Comparison of ENCODE assay signal across 18 mouse cellular contexts in genomic region chr7:74381051-74381450, GRCm38 (mm10).
DNase-seq lines count a peak whose midpoint lies in the region; ATAC-seq lines count a peak whose summit lies in the region.
"Had no signal": no experiment of that assay in that cellular context is flagged by ENCODE, and none has a peak within 500 bp of the region (broad histone marks: within the 10 kb centered on the region; RNA-seq: fewer than 3 reads in every experiment).

No protein-coding gene starts in this region.

- no peaks in the 10 kb centered on the region for H3K27me3 ChIP-seq in heart, embryonic 15.5 days
- H3K27me3 ChIP-seq: neural tube, embryonic 15.5 days; Patski had no signal

- H3K9ac ChIP-seq in heart, embryonic 15.5 days, result no peak overlapping the region; the same call in 1 of the 2 replicates
- H3K9ac ChIP-seq: embryonic facial prominence, embryonic 13.5 days; forebrain, postnatal 0 days; neural tube, embryonic 15.5 days had no signal

- peak; percentile 81 for DNase-seq in heart, adult 8-10 months (ENCODE audit: low spot score)
- DNase-seq in heart, postnatal 25 days (ENCODE audit: low spot score), result no peak
- peak; percentile 62 for DNase-seq in lung, postnatal 25 days (ENCODE audit: low spot score)
- no peak for DNase-seq in lung, postnatal 4 days
- no peak for DNase-seq in thymus, postnatal 25 days
- DNase-seq in thymus, adult 18-20 months, result no peak
- DNase-seq: adrenal gland, postnatal 25 days; forebrain, postnatal 0 days; midbrain, embryonic 14.5 days; right cerebral cortex, postnatal 25 days had no signal

- no peak for ATAC-seq in heart, embryonic 15.5 days (replicated peaks; ENCODE audit: insufficient number of reproducible peaks, insufficient read depth, low FRiP score, low read depth)
- ATAC-seq: activated CD4-positive, CD25-positive, alpha-beta regulatory T cell, adult 4 months; forebrain, postnatal 0 days; inflammation-experienced regulatory T-cells, adult 6 months had no signal

- no peak overlapping the region for H3K4me3 ChIP-seq in heart, embryonic 15.5 days
- H3K4me3 ChIP-seq: embryonic facial prominence, embryonic 13.5 days; hindbrain, embryonic 10.5 days; myocyte; neural tube, embryonic 15.5 days had no signal

- peaks cover 32% of the 10 kb centered on the region for H3K4me1 ChIP-seq in heart, embryonic 15.5 days (replicated peaks)

- H3K4me2 ChIP-seq in heart, embryonic 15.5 days, result no peak overlapping the region
- H3K4me2 ChIP-seq: embryonic facial prominence, embryonic 13.5 days; neural tube, embryonic 15.5 days had no signal

- intact Hi-C loops in heart, postnatal 25 days (cut with DNase I), result no loop called here

- WGBS in heart, embryonic 15.5 days, result 51% methylated on average over 2 of the region's 2 CpGs

- H3K27ac ChIP-seq in heart, embryonic 15.5 days, result peak overlapping the region; percentile 82
- H3K27ac ChIP-seq: embryonic facial prominence, embryonic 13.5 days; hindbrain, embryonic 10.5 days; neural tube, embryonic 15.5 days had no signal

- no peaks in the 10 kb centered on the region for H3K9me3 ChIP-seq in heart, embryonic 15.5 days (replicated peaks)
- H3K9me3 ChIP-seq: embryonic facial prominence, embryonic 13.5 days; hindbrain, embryonic 10.5 days; neural tube, embryonic 15.5 days had no signal

- H3K36me3 ChIP-seq in heart, embryonic 15.5 days, result no peaks in the 10 kb centered on the region
- H3K36me3 ChIP-seq: embryonic facial prominence, embryonic 13.5 days; hindbrain, embryonic 10.5 days; neural tube, embryonic 15.5 days had no signal

Comparison
In these comparisons a context has a peak if more than half of its experiments do, and no peak if none do; other contexts are left out.
1. DNase-seq: peak in heart, adult 8-10 months (single experiment) and lung, postnatal 25 days (single experiment); none in heart, postnatal 25 days (single experiment), lung, postnatal 4 days (0 of 2), thymus, postnatal 25 days (single experiment) and thymus, adult 18-20 months (0 of 2).